Mouse (Mus musculus) MEL-GATA-1-ER (cell line): ENCODE measurements around the gene Tm9sf3.
"Not testable (repeated sequence)": the region's sequence is repeated elsewhere in the genome, so short reads cannot be mapped to it uniquely, and the experiment has no call there.

Experiments
- DNase-seq: peaks from one replicate; pipeline ENCODE4 v3.0.0-alpha.2; 2012; ENCODE audit warnings: low read depth; ENCODE audit errors: extremely low read depth

Tm9sf3 gene

GRCm38 (mm10) chr19:41263630-41264295, at the start of gene Tm9sf3:
Gene Tm9sf3, minus strand, starts transcription at chr19:41263997.
- DNase-seq = peak; percentile 41

- not testable (repeated sequence) for DNase-seq
Measured at GRCm38 (mm10) chr19:41312587-41312986, 48.8 kb upstream of the Tm9sf3 start.

- DNase-seq = peak; percentile 62
Measured at GRCm38 (mm10) chr19:41312027-41312426, 48.2 kb upstream of the Tm9sf3 start.

GRCm38 (mm10) chr19:41310971-41311703, 47.3 kb upstream of the Tm9sf3 start:
- peak; percentile 99 for DNase-seq

- DNase-seq = no peak
Measured at GRCm38 (mm10) chr19:41303933-41304332, 40.1 kb upstream of the Tm9sf3 start.

- DNase-seq = no peak
Measured at GRCm38 (mm10) chr19:41303433-41303832, 39.6 kb upstream of the Tm9sf3 start.

GRCm38 (mm10) chr19:41301856-41302255, 38.1 kb upstream of the Tm9sf3 start:
- no peak for DNase-seq

GRCm38 (mm10) chr19:41299446-41299845, 35.6 kb upstream of the Tm9sf3 start:
- no peak for DNase-seq

- DNase-seq = no peak
Measured at GRCm38 (mm10) chr19:41290952-41291619, 27.3 kb upstream of the Tm9sf3 start.

- DNase-seq = no peak
Measured at GRCm38 (mm10) chr19:41288568-41288967, 24.8 kb upstream of the Tm9sf3 start.

GRCm38 (mm10) chr19:41287224-41287623, 23.4 kb upstream of the Tm9sf3 start:
- DNase-seq = no peak

- DNase-seq = no peak
Measured at GRCm38 (mm10) chr19:41284515-41284914, 20.7 kb upstream of the Tm9sf3 start.

GRCm38 (mm10) chr19:41282718-41283117, 18.9 kb upstream of the Tm9sf3 start:
- no peak for DNase-seq

GRCm38 (mm10) chr19:41282216-41282615, 18.4 kb upstream of the Tm9sf3 start:
- DNase-seq = no peak

GRCm38 (mm10) chr19:41279724-41280244, 16.0 kb upstream of the Tm9sf3 start:
- no peak for DNase-seq

GRCm38 (mm10) chr19:41278606-41279005, 14.8 kb upstream of the Tm9sf3 start:
- no peak for DNase-seq

GRCm38 (mm10) chr19:41275588-41275987, 11.8 kb upstream of the Tm9sf3 start:
- DNase-seq = no peak

- DNase-seq = no peak
Measured at GRCm38 (mm10) chr19:41270906-41271305, 7.1 kb upstream of the Tm9sf3 start.

- no peak for DNase-seq
Measured at GRCm38 (mm10) chr19:41270151-41270727, 6.4 kb upstream of the Tm9sf3 start.

- DNase-seq = no peak
Measured at GRCm38 (mm10) chr19:41266251-41266901, 2.6 kb upstream of the Tm9sf3 start.

- peak; percentile 44 for DNase-seq
Measured at GRCm38 (mm10) chr19:41264331-41264799, 568 bp upstream of the Tm9sf3 start.
